Mouse (Mus musculus): ENCODE data around the gene Pth2. TPM values are rescaled to one million over a fixed set of nuclear protein-coding genes. Genes with fewer than 3 reads are reported as not detected.

Gene Pth2
- polyA plus RNA-seq, 1 experiment = not detected

DNA sequence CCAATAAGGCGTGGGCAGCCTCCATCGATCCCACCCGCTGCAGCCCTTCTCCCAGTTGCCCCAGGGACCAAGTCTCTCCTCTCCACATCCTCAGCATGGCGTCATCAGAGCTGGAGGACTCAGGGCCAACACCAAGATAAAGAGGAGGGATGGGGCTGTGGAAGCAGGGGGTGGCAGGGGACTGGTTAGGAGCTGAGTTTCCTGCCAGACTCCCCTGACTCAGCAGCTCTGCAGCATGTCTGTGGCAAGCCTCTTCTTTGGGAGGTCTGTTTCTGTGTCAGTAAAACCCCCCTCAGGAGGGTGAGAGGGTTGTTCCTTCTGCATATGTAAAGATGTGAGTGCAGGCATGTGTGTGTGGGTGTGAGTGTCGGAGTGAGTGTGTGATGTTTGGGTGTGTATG is 16.2 kb downstream of the Pth2 start:
- TF ChIP-seq POLR2A (IDR thresholded peaks at IDR 0.05; ENCODE audit: extremely low read depth, insufficient read depth, low read length) (no peak), CTCF (IDR thresholded peaks at IDR 0.05; ENCODE audit: extremely low read depth, insufficient read depth, low read length) (no peak)
- peak overlapping the region; percentile 16; the same call in 1 of the 2 replicates for H3K27ac ChIP-seq (ENCODE audit: insufficient read depth, low read length)
- 0 out of 2 replicates have a peak, but pooled peaks cover 2% of the 10 kb centered on the region for H3K4me1 ChIP-seq (ENCODE audit: control insufficient read depth, insufficient read depth, low read length)
- H3K4me3 ChIP-seq (ENCODE audit: insufficient read depth, low read length) = no peak overlapping the region

DNA sequence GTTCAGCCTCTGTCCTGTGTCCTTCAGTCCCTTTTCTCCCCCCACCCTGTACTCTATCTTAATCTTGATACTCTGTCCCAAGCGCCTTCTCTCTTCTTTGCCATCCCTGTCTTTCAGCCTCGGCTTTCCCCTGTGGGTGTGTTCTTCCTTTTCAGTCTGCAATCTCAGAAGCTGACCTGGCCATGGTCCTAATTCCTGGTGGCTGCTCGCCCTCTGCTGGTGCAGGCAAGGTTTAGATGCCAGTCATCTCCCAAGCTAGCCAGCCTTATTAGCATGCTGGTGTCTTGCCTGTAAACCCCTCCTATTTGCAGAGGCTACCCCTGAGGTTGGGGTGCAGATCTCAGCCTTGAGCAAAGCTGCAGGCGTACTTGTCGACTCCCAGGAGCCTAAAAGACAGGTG is 17.6 kb downstream of the Pth2 start:
- Histone ChIP-seq H3K4me1 (ENCODE audit: control insufficient read depth, insufficient read depth, low read length) (0 out of 2 replicates have a peak, but pooled peaks cover 2% of the 10 kb centered on the region), H3K4me3 (ENCODE audit: insufficient read depth, low read length) (no peak overlapping the region), H3K27ac (ENCODE audit: insufficient read depth, low read length) (peak overlapping the region; percentile 9; the same call in 1 of the 2 replicates)
- peak; percentile 92 for TF ChIP-seq CTCF (IDR thresholded peaks at IDR 0.05; ENCODE audit: extremely low read depth, insufficient read depth, low read length)
- TF ChIP-seq POLR2A (IDR thresholded peaks at IDR 0.05; ENCODE audit: extremely low read depth, insufficient read depth, low read length) = no peak

DNA sequence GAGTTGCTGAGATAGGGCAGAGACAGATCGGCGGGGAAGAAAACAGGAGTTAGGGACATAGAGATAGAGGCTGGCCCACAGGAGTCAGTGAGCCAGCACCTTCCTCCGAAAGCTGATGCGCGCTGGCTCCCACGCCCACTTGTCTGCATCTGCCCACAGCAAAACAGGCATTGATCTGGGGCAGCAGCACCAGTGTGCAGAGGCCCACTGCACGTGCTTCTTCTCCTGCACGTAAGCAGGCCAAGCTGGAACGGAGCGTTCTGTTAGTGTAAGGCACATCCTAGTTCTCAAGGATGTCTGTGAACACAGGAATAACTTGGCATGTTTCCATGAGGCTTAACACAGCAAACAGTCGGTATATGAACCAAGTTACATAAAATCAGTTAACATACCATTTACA is 18.2 kb downstream of the Pth2 start:
- Histone ChIP-seq H3K4me1 (ENCODE audit: control insufficient read depth, insufficient read depth, low read length) (0 out of 2 replicates have a peak, but pooled peaks cover 2% of the 10 kb centered on the region), H3K27ac (ENCODE audit: insufficient read depth, low read length) (peak overlapping the region; percentile 9; the same call in 1 of the 2 replicates), H3K4me3 (ENCODE audit: insufficient read depth, low read length) (no peak overlapping the region)
- TF ChIP-seq CTCF (IDR thresholded peaks at IDR 0.05; ENCODE audit: extremely low read depth, insufficient read depth, low read length) = no peak
- TF ChIP-seq POLR2A (IDR thresholded peaks at IDR 0.05; ENCODE audit: extremely low read depth, insufficient read depth, low read length) = no peak

DNA sequence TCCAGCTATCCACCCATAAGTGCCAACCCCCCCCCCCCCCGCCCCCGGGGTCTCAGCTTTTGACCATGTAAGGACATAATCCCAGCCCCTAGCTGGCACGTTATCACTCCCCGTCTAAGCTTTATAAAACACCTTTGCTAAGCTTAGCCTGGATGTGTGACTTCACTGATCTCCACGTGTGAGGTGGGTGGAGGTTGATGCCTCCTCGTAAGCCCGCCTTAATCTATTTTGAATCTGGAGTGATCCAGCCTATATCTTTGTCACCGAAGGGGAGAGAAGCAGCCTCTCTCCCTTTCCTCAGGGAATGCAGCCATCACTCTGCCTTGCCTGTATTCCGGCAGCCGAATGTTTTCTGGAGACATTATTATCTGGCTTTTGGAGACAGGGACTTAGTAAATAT is 21.9 kb downstream of the Pth2 start:
- TF ChIP-seq POLR2A (IDR thresholded peaks at IDR 0.05; ENCODE audit: extremely low read depth, insufficient read depth, low read length) (peak; percentile 63; the same call in 1 of the 2 replicates), CTCF (IDR thresholded peaks at IDR 0.05; ENCODE audit: extremely low read depth, insufficient read depth, low read length) (no peak)
- peaks cover 2% of the 10 kb centered on the region; the same call in 1 of the 2 replicates for H3K4me1 ChIP-seq (ENCODE audit: control insufficient read depth, insufficient read depth, low read length)
- no peak overlapping the region for H3K4me3 ChIP-seq (ENCODE audit: insufficient read depth, low read length)
- H3K27ac ChIP-seq (ENCODE audit: insufficient read depth, low read length) = 0 out of 2 replicates have a peak overlapping the region, but pooled peaks have one; percentile 63

DNA sequence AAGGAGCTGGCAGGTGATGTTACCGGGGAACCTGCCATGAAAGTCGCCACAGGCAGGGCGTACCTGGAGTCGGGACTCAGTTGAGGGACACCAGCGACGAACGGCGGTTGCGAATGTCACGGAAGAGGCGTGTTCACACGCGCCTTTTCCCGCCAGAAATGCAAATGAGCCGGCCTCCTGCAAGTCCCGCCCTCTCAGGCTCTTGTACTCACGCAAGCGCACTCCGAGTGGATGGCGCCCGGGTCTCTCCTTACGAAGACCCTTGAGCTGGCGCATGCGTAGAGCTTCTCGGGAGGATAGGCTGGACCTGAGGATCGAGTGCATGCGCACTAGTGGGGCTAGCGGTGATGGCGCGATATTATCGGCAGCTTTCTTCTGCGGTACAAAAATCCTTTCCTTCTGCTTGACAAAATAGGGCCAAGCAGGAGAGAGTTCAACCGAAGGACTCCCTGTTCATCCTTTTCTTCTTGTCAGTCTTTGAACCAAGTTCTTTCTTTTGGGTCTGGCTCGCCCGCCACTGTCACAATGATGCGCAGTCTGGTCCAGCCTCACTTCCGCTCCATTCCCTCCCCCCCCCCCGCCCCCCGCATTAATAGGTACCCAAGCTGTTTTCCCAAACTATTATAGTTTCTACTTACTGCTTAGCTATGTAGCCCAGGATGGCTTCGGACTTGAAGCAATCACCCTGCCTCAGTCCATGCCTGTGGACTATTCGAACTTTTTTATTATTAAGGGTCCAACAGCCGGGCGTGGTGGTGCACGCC is 23.8 kb downstream of the Pth2 start, which contains the start of gene Ccdc155:
Gene Ccdc155 (minus strand): TSS at position 513 of the 764 bp plus-strand sequence.
- Histone ChIP-seq H3K4me3 (ENCODE audit: insufficient read depth, low read length) (peak within 1 kb of the TSS; percentile 36), H3K27ac (ENCODE audit: insufficient read depth, low read length) (no peak within 1 kb of the TSS), H3K4me1 (ENCODE audit: control insufficient read depth, insufficient read depth, low read length) (peaks cover 2% of the 10 kb centered on the region; the same call in 1 of the 2 replicates)
- no peak for TF ChIP-seq CTCF (IDR thresholded peaks at IDR 0.05; ENCODE audit: extremely low read depth, insufficient read depth, low read length)
- peak; percentile 92 for TF ChIP-seq POLR2A (IDR thresholded peaks at IDR 0.05; ENCODE audit: extremely low read depth, insufficient read depth, low read length)

DNA sequence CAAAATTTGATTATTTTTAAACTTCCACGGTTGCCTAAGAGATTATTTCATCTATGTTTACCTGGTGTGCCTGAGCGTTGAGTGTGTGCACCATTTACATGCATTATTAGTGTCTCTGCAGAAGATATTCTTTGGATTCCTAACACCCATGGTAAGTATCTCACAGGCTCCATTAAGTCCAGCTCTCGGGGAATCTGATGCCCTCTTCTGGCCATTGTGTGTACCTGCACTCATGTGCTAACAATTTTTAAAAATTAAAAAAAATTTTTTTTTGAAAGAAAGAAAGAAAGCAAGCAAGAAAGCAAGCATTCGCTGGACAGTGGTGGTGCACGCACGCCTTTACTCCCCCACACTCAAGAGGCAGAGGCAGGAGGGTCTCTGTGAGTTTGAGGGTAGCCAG is 27.5 kb downstream of the Pth2 start:
- Histone ChIP-seq H3K4me1 (ENCODE audit: control insufficient read depth, insufficient read depth, low read length) (peaks cover 2% of the 10 kb centered on the region; the same call in 1 of the 2 replicates), H3K27ac (ENCODE audit: insufficient read depth, low read length) (no peak overlapping the region), H3K4me3 (ENCODE audit: insufficient read depth, low read length) (no peak overlapping the region)
- TF ChIP-seq POLR2A (IDR thresholded peaks at IDR 0.05; ENCODE audit: extremely low read depth, insufficient read depth, low read length) = no peak
- TF ChIP-seq CTCF (IDR thresholded peaks at IDR 0.05; ENCODE audit: extremely low read depth, insufficient read depth, low read length) = no peak

DNA sequence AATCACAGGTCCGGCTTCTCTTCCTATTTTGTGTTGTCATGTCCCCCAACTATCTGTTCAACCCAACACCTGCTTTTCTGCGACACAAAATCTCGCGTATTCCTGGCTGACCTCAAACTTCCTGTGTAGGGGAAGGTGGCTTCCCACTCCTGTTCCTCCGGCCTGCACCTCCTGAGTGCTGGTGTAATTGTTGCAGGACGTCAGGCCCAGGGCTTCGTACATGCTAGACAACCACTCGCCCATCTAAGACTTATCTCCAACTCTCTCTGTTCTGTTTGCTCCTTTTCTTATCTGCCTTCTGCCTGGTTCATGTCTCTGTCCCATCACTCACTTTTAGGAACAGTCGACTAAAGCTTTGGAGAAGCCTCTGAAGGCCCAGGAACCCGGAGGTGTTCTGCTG is 30.3 kb downstream of the Pth2 start:
- TF ChIP-seq POLR2A (IDR thresholded peaks at IDR 0.05; ENCODE audit: extremely low read depth, insufficient read depth, low read length) (no peak), CTCF (IDR thresholded peaks at IDR 0.05; ENCODE audit: extremely low read depth, insufficient read depth, low read length) (no peak)
- Histone ChIP-seq H3K4me3 (ENCODE audit: insufficient read depth, low read length) (peak overlapping the region; percentile 42), H3K27ac (ENCODE audit: insufficient read depth, low read length) (no peak overlapping the region), H3K4me1 (ENCODE audit: control insufficient read depth, insufficient read depth, low read length) (no peaks in the 10 kb centered on the region)

DNA sequence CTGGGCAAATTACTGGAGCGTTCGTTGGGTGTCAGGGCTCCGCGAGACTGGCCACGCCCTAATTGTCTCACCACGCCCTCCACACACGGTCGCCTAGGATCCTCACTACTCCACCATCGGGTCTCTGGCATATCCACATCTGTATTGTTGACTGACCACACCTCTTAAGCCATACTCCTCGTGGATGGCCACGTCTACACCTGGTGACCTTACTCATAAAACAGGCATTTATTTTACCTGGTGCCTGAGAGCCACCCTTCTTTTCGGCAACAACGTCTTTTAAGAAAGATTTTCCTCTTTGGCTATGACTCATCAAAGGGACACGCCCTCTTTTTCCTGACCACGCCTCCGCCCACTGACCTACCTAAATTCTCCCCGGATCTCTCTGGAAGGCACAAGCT is 31.1 kb downstream of the Pth2 start, which contains the start of gene Dkkl1:
Gene Dkkl1 (minus strand): TSS at position 297 of the 401 bp plus-strand sequence.
- Histone ChIP-seq H3K27ac (ENCODE audit: insufficient read depth, low read length) (no peak within 1 kb of the TSS), H3K4me1 (ENCODE audit: control insufficient read depth, insufficient read depth, low read length) (no peaks in the 10 kb centered on the region), H3K4me3 (ENCODE audit: insufficient read depth, low read length) (peak within 1 kb of the TSS; percentile 42)
- TF ChIP-seq CTCF (IDR thresholded peaks at IDR 0.05; ENCODE audit: extremely low read depth, insufficient read depth, low read length) (no peak), POLR2A (IDR thresholded peaks at IDR 0.05; ENCODE audit: extremely low read depth, insufficient read depth, low read length) (no peak)

DNA sequence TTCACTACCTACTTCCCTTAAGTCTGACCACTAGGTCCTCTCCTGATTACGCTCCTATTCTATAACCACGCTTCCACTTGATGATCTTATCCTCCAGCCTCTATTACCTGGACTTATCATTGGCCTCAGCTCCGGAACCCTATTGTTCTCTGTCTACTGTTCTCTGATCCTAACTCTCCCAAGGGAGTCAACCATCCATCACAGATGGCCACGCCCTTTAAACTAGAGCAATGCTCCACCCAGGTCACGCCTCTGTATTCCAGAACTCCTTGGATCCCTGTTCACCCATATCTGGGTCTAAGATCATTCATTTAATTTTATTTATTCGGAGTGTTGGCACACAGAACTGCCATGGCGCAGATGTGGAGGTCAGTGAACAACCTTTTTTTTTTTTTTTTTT is 31.6 kb downstream of the Pth2 start:
- H3K27ac ChIP-seq (ENCODE audit: insufficient read depth, low read length) = no peak overlapping the region

DNA sequence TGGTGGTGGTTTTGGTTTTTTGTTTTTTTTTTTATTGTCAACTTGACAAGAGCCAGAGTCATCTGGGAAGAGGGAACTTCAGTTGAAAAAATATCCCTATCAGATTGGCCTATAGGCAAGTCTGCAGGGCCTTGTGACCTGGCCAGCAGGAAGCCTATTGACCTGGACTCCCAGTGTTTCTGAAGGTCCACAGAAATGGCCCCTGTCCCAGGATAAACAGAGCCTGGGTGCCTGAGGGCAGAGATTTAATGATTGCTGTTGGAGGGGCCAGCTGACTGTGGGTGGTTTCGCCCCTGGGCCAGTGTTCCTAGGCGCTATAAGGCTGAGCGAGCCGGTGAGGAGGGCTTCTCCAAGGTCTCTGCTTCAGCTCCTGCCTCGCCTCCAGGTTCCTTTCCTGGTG is 32.9 kb downstream of the Pth2 start:
- no peak overlapping the region for H3K27ac ChIP-seq (ENCODE audit: insufficient read depth, low read length)
- H3K4me3 ChIP-seq (ENCODE audit: insufficient read depth, low read length) = no peak overlapping the region
- no peaks in the 10 kb centered on the region for H3K4me1 ChIP-seq (ENCODE audit: control insufficient read depth, insufficient read depth, low read length)
- TF ChIP-seq POLR2A (IDR thresholded peaks at IDR 0.05; ENCODE audit: extremely low read depth, insufficient read depth, low read length) = no peak
- TF ChIP-seq CTCF (IDR thresholded peaks at IDR 0.05; ENCODE audit: extremely low read depth, insufficient read depth, low read length) = no peak

More for the DNA sequence above, 31.6 kb downstream of the Pth2 start:
- TF ChIP-seq CTCF (IDR thresholded peaks at IDR 0.05; ENCODE audit: extremely low read depth, insufficient read depth, low read length) (no peak), POLR2A (IDR thresholded peaks at IDR 0.05; ENCODE audit: extremely low read depth, insufficient read depth, low read length) (no peak)
- Histone ChIP-seq H3K4me3 (ENCODE audit: insufficient read depth, low read length) (no peak overlapping the region), H3K4me1 (ENCODE audit: control insufficient read depth, insufficient read depth, low read length) (no peaks in the 10 kb centered on the region)
